Mouse (Mus musculus): Measurements from ENCODE around the gene Gjc1. TPM values are rescaled to one million over a fixed set of nuclear protein-coding genes. Genes with fewer than 3 reads are reported as not detected.
A peak's percentile ranks its signal among the peaks of the same experiment; 100 is the strongest.

Gjc1 gene
- polyA plus RNA-seq, 1 experiment from 2014 or later = 16.1 TPM

- Histone ChIP-seq H3K9ac (ENCODE audit: low read depth, low read length) (no peak overlapping the region), H3K36me3 (ENCODE audit: control insufficient read depth, insufficient read depth) (no peaks in the 10 kb centered on the region)
Observed at GRCm38 (mm10) chr11:102780271-102780985, 39.1 kb downstream of the Gjc1 start.

GRCm38 (mm10) chr11:102779824-102780223, 39.7 kb downstream of the Gjc1 start:
- H3K4me3 ChIP-seq (ENCODE audit: low read depth, low read length) = no peak overlapping the region
- no peaks in the 10 kb centered on the region for H3K36me3 ChIP-seq (ENCODE audit: control insufficient read depth, insufficient read depth)
- 0 out of 2 replicates have a peak, but pooled peaks cover 2% of the 10 kb centered on the region for H3K4me1 ChIP-seq (replicated peaks; ENCODE audit: control insufficient read depth, insufficient read depth, low read length)
- H3K9ac ChIP-seq (ENCODE audit: low read depth, low read length) = no peak overlapping the region
- ATAC-seq = no peak
- H3K27me3 ChIP-seq (replicated peaks; ENCODE audit: control insufficient read depth, insufficient read depth, low read length) = no peaks in the 10 kb centered on the region
- no peak for TF ChIP-seq CTCF (IDR thresholded peaks at IDR 0.05; ENCODE audit: low read depth)
- 59% methylated on average over 7 of the region's 7 CpGs for WGBS
- H3K27ac ChIP-seq (ENCODE audit: low read depth, low read length) = no peak overlapping the region
- H3K4me2 ChIP-seq (replicated peaks; ENCODE audit: low read depth) = no peak overlapping the region
- H3K9me3 ChIP-seq (ENCODE audit: control insufficient read depth) = no peaks in the 10 kb centered on the region

More at GRCm38 (mm10) chr11:102780271-102780985, 39.1 kb downstream of the Gjc1 start:
- H3K9me3 ChIP-seq (ENCODE audit: control insufficient read depth) = no peaks in the 10 kb centered on the region
- H3K4me2 ChIP-seq (replicated peaks; ENCODE audit: low read depth) = no peak overlapping the region
- no peak for ATAC-seq
- no peaks in the 10 kb centered on the region for H3K27me3 ChIP-seq (replicated peaks; ENCODE audit: control insufficient read depth, insufficient read depth, low read length)
- H3K4me1 ChIP-seq (replicated peaks; ENCODE audit: control insufficient read depth, insufficient read depth, low read length) = 0 out of 2 replicates have a peak, but pooled peaks cover 2% of the 10 kb centered on the region
- no peak for TF ChIP-seq CTCF (IDR thresholded peaks at IDR 0.05; ENCODE audit: low read depth)
- no peak overlapping the region for H3K27ac ChIP-seq (ENCODE audit: low read depth, low read length)
- WGBS = 42% methylated on average over 11 of the region's 11 CpGs
- H3K4me3 ChIP-seq (ENCODE audit: low read depth, low read length) = no peak overlapping the region

GRCm38 (mm10) chr11:102779081-102779638, 40.3 kb downstream of the Gjc1 start:
- no peak overlapping the region for H3K27ac ChIP-seq (ENCODE audit: low read depth, low read length)
- ATAC-seq = no peak
- no peak for TF ChIP-seq CTCF (IDR thresholded peaks at IDR 0.05; ENCODE audit: low read depth)
- no peaks in the 10 kb centered on the region for H3K27me3 ChIP-seq (replicated peaks; ENCODE audit: control insufficient read depth, insufficient read depth, low read length)
- 79% methylated on average over 8 of the region's 8 CpGs for WGBS
- H3K4me1 ChIP-seq (replicated peaks; ENCODE audit: control insufficient read depth, insufficient read depth, low read length) = 0 out of 2 replicates have a peak, but pooled peaks cover 4% of the 10 kb centered on the region
- no peaks in the 10 kb centered on the region for H3K9me3 ChIP-seq (ENCODE audit: control insufficient read depth)
- no peaks in the 10 kb centered on the region for H3K36me3 ChIP-seq (ENCODE audit: control insufficient read depth, insufficient read depth)
- H3K4me3 ChIP-seq (ENCODE audit: low read depth, low read length) = no peak overlapping the region
- no peak overlapping the region for H3K4me2 ChIP-seq (replicated peaks; ENCODE audit: low read depth)
- no peak overlapping the region for H3K9ac ChIP-seq (ENCODE audit: low read depth, low read length)

- no peak for TF ChIP-seq CTCF (IDR thresholded peaks at IDR 0.05; ENCODE audit: low read depth)
- Histone ChIP-seq H3K9ac (ENCODE audit: low read depth, low read length) (no peak overlapping the region), H3K36me3 (ENCODE audit: control insufficient read depth, insufficient read depth) (no peaks in the 10 kb centered on the region), H3K27me3 (replicated peaks; ENCODE audit: control insufficient read depth, insufficient read depth, low read length) (no peaks in the 10 kb centered on the region), H3K9me3 (ENCODE audit: control insufficient read depth) (no peaks in the 10 kb centered on the region), H3K4me1 (replicated peaks; ENCODE audit: control insufficient read depth, insufficient read depth, low read length) (0 out of 2 replicates have a peak, but pooled peaks cover 7% of the 10 kb centered on the region), H3K4me2 (replicated peaks; ENCODE audit: low read depth) (no peak overlapping the region), H3K27ac (ENCODE audit: low read depth, low read length) (no peak overlapping the region), H3K4me3 (ENCODE audit: low read depth, low read length) (no peak overlapping the region)
- ATAC-seq = no peak
- 57% methylated on average over 5 of the region's 5 CpGs for WGBS
Observed at GRCm38 (mm10) chr11:102778597-102778996, 40.9 kb downstream of the Gjc1 start.

DNA sequence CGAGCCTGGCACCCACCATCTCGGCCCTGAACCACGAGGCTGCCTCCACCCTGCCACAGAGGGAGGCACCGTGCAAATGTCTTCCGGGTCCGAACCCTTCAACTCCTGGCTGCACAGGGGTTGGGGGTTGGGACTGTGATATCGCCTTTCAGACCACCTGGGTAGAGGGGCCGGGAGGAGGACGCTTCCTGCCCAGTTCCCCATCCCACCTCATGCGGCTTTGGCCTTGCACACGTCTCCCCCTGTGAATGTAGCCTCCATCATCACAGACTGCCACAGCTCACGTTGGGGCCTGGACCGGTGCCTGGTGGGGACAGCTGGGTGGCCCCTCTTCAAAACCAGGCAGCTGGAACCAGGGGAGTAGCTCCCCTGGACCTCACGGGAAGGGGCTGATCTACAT, 41.3 kb downstream of the Gjc1 start:
- TF ChIP-seq CTCF (IDR thresholded peaks at IDR 0.05; ENCODE audit: low read depth) = no peak
- Histone ChIP-seq H3K27me3 (replicated peaks; ENCODE audit: control insufficient read depth, insufficient read depth, low read length) (no peaks in the 10 kb centered on the region), H3K9me3 (ENCODE audit: control insufficient read depth) (no peaks in the 10 kb centered on the region), H3K4me1 (replicated peaks; ENCODE audit: control insufficient read depth, insufficient read depth, low read length) (0 out of 2 replicates have a peak, but pooled peaks cover 7% of the 10 kb centered on the region), H3K36me3 (ENCODE audit: control insufficient read depth, insufficient read depth) (no peaks in the 10 kb centered on the region), H3K27ac (ENCODE audit: low read depth, low read length) (no peak overlapping the region), H3K9ac (ENCODE audit: low read depth, low read length) (no peak overlapping the region), H3K4me2 (replicated peaks; ENCODE audit: low read depth) (peak overlapping the region; percentile 54), H3K4me3 (ENCODE audit: low read depth, low read length) (peak overlapping the region; percentile 12; the same call in 1 of the 2 replicates)
- 51% methylated on average over 14 of the region's 14 CpGs for WGBS
- no peak for ATAC-seq

- 44% methylated on average over 21 of the region's 21 CpGs for WGBS
- no peak overlapping the region for H3K27ac ChIP-seq (ENCODE audit: low read depth, low read length)
- peak; percentile 90 for TF ChIP-seq CTCF (IDR thresholded peaks at IDR 0.05; ENCODE audit: low read depth)
- H3K36me3 ChIP-seq (ENCODE audit: control insufficient read depth, insufficient read depth) = no peaks in the 10 kb centered on the region
- 0 out of 2 replicates have a peak, but pooled peaks cover 7% of the 10 kb centered on the region for H3K4me1 ChIP-seq (replicated peaks; ENCODE audit: control insufficient read depth, insufficient read depth, low read length)
- peak overlapping the region; percentile 54 for H3K4me2 ChIP-seq (replicated peaks; ENCODE audit: low read depth)
- H3K27me3 ChIP-seq (replicated peaks; ENCODE audit: control insufficient read depth, insufficient read depth, low read length) = no peaks in the 10 kb centered on the region
- H3K4me3 ChIP-seq (ENCODE audit: low read depth, low read length) = peak overlapping the region; percentile 12; the same call in 1 of the 2 replicates
- peak overlapping the region; percentile 24; the same call in 1 of the 2 replicates for H3K9ac ChIP-seq (ENCODE audit: low read depth, low read length)
- ATAC-seq = no peak
- H3K9me3 ChIP-seq (ENCODE audit: control insufficient read depth) = no peaks in the 10 kb centered on the region
Observed at GRCm38 (mm10) chr11:102777598-102777997, 41.9 kb downstream of the Gjc1 start.
